Mouse (Mus musculus): ENCODE results near the gene Fam19a1. TPM values are rescaled to one million over a fixed set of nuclear protein-coding genes. Genes with fewer than 3 reads are reported as not detected.

Fam19a1 gene
- polyA plus RNA-seq, 1 experiment = not detected

DNA sequence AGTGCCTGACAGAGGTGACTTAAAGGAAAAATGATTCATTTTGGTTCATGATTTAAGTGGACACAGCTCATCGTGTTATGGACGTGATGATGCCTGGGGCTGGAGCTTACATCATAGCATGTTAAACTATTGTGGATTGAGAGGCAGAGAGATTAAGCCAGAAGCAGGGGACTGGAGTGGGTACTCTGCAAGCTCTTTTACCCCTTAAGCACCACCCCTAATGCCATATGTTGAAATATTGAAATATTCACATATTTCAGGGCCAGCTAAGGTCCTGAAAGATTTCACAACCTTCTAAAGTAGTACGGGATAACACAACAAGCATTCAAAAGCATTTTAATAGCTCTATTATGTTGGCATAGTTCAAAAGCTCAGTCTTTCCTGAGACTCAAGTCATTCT lies 468.2 kb downstream of the Fam19a1 start:
- Histone ChIP-seq H3K4me3 (ENCODE audit: low read depth, low read length) (no peak overlapping the region), H3K4me1 (ENCODE audit: control insufficient read depth, insufficient read depth, low read length) (no peaks in the 10 kb centered on the region), H3K9me3 (replicated peaks; ENCODE audit: control insufficient read depth, insufficient read depth, low read length, poor library complexity, severe bottlenecking) (no peaks in the 10 kb centered on the region), H3K27ac (ENCODE audit: insufficient read depth, low read length) (no peak overlapping the region), H3K9ac (ENCODE audit: low read depth, poor library complexity, severe bottlenecking) (no peak overlapping the region), H3K27me3 (ENCODE audit: control insufficient read depth, insufficient read depth, low read length, poor library complexity, severe bottlenecking) (no peaks in the 10 kb centered on the region), H3K36me3 (ENCODE audit: control insufficient read depth, insufficient read depth, low read length, poor library complexity, severe bottlenecking) (no peaks in the 10 kb centered on the region)
- TF ChIP-seq EP300 (IDR thresholded peaks at IDR 0.05; ENCODE audit: insufficient read depth, low read depth, low read length) = no peak
- TF ChIP-seq CTCF (IDR thresholded peaks at IDR 0.05; ENCODE audit: low read depth, low read length) = no peak
- TF ChIP-seq POLR2A (IDR thresholded peaks at IDR 0.05; ENCODE audit: insufficient read depth, low read length) = no peak

DNA sequence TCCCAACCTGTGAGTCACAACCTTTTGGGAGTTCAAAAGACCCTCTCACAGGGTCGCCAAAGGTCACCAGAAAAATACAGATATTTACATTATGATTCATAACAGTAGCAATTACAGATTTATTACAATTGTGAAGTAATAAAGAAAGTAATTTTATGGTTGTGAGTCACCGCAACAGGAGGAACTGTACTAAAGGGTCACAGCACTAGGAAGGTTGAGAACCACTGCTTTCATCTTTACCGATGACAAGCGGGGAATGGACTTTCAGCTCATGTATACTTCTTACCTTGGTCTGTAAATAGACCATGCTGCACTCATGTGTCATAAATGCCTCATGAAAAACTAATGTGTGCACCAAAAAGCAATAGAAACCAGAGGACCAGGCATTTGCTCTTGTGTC lies 474.5 kb downstream of the Fam19a1 start:
- H3K36me3 ChIP-seq (ENCODE audit: control insufficient read depth, insufficient read depth, low read length, poor library complexity, severe bottlenecking) = no peaks in the 10 kb centered on the region
- no peaks in the 10 kb centered on the region for H3K27me3 ChIP-seq (ENCODE audit: control insufficient read depth, insufficient read depth, low read length, poor library complexity, severe bottlenecking)
- no peak overlapping the region for H3K27ac ChIP-seq (ENCODE audit: insufficient read depth, low read length)
- H3K4me3 ChIP-seq (ENCODE audit: low read depth, low read length) = no peak overlapping the region
- H3K4me1 ChIP-seq (ENCODE audit: control insufficient read depth, insufficient read depth, low read length) = no peaks in the 10 kb centered on the region
- no peak overlapping the region for H3K9ac ChIP-seq (ENCODE audit: low read depth, poor library complexity, severe bottlenecking)
- TF ChIP-seq EP300 (IDR thresholded peaks at IDR 0.05; ENCODE audit: insufficient read depth, low read depth, low read length) = no peak
- TF ChIP-seq CTCF (IDR thresholded peaks at IDR 0.05; ENCODE audit: low read depth, low read length) = no peak
- no peak for TF ChIP-seq POLR2A (IDR thresholded peaks at IDR 0.05; ENCODE audit: insufficient read depth, low read length)
- no peaks in the 10 kb centered on the region for H3K9me3 ChIP-seq (replicated peaks; ENCODE audit: control insufficient read depth, insufficient read depth, low read length, poor library complexity, severe bottlenecking)

DNA sequence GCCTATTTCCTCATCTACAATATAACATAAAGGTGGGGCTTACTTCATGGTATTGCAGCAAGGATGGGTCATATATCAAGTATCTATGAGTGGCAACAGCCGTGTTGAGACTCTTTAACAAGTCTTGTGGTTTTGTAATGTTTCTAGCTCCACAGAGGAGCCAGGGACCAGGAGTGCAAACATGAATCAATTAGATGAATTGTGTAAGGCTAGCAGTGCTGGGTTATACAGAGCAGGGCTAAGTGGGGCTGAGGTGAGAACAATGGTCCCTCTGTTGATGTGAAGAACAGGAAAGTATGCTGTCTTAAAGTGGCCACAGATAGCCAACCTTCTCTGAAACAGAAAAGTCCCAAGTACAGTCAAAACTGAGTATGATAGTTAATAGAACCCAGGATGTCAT lies 480.1 kb downstream of the Fam19a1 start:
- H3K27ac ChIP-seq (ENCODE audit: insufficient read depth, low read length) = no peak overlapping the region
- H3K4me3 ChIP-seq (ENCODE audit: low read depth, low read length) = no peak overlapping the region
- H3K9me3 ChIP-seq (replicated peaks; ENCODE audit: control insufficient read depth, insufficient read depth, low read length, poor library complexity, severe bottlenecking) = 0 out of 2 replicates have a peak, but pooled peaks cover 3% of the 10 kb centered on the region
- TF ChIP-seq EP300 (IDR thresholded peaks at IDR 0.05; ENCODE audit: insufficient read depth, low read depth, low read length) (no peak), CTCF (IDR thresholded peaks at IDR 0.05; ENCODE audit: low read depth, low read length) (no peak), POLR2A (IDR thresholded peaks at IDR 0.05; ENCODE audit: insufficient read depth, low read length) (no peak)
- no peaks in the 10 kb centered on the region for H3K4me1 ChIP-seq (ENCODE audit: control insufficient read depth, insufficient read depth, low read length)
- H3K9ac ChIP-seq (ENCODE audit: low read depth, poor library complexity, severe bottlenecking) = no peak overlapping the region
- H3K27me3 ChIP-seq (ENCODE audit: control insufficient read depth, insufficient read depth, low read length, poor library complexity, severe bottlenecking) = no peaks in the 10 kb centered on the region
- no peaks in the 10 kb centered on the region for H3K36me3 ChIP-seq (ENCODE audit: control insufficient read depth, insufficient read depth, low read length, poor library complexity, severe bottlenecking)

- TF ChIP-seq EP300 (IDR thresholded peaks at IDR 0.05; ENCODE audit: insufficient read depth, low read depth, low read length) = no peak
- TF ChIP-seq POLR2A (IDR thresholded peaks at IDR 0.05; ENCODE audit: insufficient read depth, low read length) = no peak
- no peak for TF ChIP-seq CTCF (IDR thresholded peaks at IDR 0.05; ENCODE audit: low read depth, low read length)
- peak overlapping the region; percentile 30; the same call in 1 of the 2 replicates for H3K4me3 ChIP-seq (ENCODE audit: low read depth, low read length)
- H3K36me3 ChIP-seq (ENCODE audit: control insufficient read depth, insufficient read depth, low read length, poor library complexity, severe bottlenecking) = no peaks in the 10 kb centered on the region
- no peak overlapping the region for H3K27ac ChIP-seq (ENCODE audit: insufficient read depth, low read length)
- 0 out of 2 replicates have a peak, but pooled peaks cover 3% of the 10 kb centered on the region for H3K9me3 ChIP-seq (replicated peaks; ENCODE audit: control insufficient read depth, insufficient read depth, low read length, poor library complexity, severe bottlenecking)
- H3K9ac ChIP-seq (ENCODE audit: low read depth, poor library complexity, severe bottlenecking) = no peak overlapping the region
- no peaks in the 10 kb centered on the region for H3K4me1 ChIP-seq (ENCODE audit: control insufficient read depth, insufficient read depth, low read length)
- no peaks in the 10 kb centered on the region for H3K27me3 ChIP-seq (ENCODE audit: control insufficient read depth, insufficient read depth, low read length, poor library complexity, severe bottlenecking)
Measured at GRCm38 (mm10) chr6:96595201-96595600, 482.2 kb downstream of the Fam19a1 start.

- H3K4me1 ChIP-seq (ENCODE audit: control insufficient read depth, insufficient read depth, low read length) = no peaks in the 10 kb centered on the region
- no peaks in the 10 kb centered on the region for H3K27me3 ChIP-seq (ENCODE audit: control insufficient read depth, insufficient read depth, low read length, poor library complexity, severe bottlenecking)
- TF ChIP-seq CTCF (IDR thresholded peaks at IDR 0.05; ENCODE audit: low read depth, low read length) (no peak), POLR2A (IDR thresholded peaks at IDR 0.05; ENCODE audit: insufficient read depth, low read length) (no peak), EP300 (IDR thresholded peaks at IDR 0.05; ENCODE audit: insufficient read depth, low read depth, low read length) (no peak)
- no peak overlapping the region for H3K4me3 ChIP-seq (ENCODE audit: low read depth, low read length)
- H3K27ac ChIP-seq (ENCODE audit: insufficient read depth, low read length) = no peak overlapping the region
- no peaks in the 10 kb centered on the region for H3K9me3 ChIP-seq (replicated peaks; ENCODE audit: control insufficient read depth, insufficient read depth, low read length, poor library complexity, severe bottlenecking)
- no peaks in the 10 kb centered on the region for H3K36me3 ChIP-seq (ENCODE audit: control insufficient read depth, insufficient read depth, low read length, poor library complexity, severe bottlenecking)
- no peak overlapping the region for H3K9ac ChIP-seq (ENCODE audit: low read depth, poor library complexity, severe bottlenecking)
Measured at GRCm38 (mm10) chr6:96624196-96624595, 511.2 kb downstream of the Fam19a1 start.

DNA sequence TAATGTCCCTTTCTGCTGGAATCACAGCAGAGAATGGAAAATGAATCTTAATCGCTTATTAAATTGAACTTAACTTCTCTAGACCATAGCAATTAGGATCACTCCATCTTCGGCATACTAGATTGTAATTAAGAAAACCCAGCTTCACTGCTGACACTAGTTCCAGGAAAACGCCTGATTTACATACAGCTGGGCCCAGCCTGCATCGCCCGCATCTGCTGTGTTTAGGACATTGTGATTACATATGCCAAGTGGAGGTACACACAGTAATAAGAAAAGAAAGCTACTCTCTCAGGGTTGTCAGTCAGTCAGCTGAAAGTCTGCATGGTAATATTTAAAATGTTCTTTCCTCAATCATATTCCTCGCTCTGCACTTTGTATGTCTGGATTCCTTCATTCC lies 518.6 kb downstream of the Fam19a1 start:
- Histone ChIP-seq H3K4me3 (ENCODE audit: low read depth, low read length) (no peak overlapping the region), H3K36me3 (ENCODE audit: control insufficient read depth, insufficient read depth, low read length, poor library complexity, severe bottlenecking) (no peaks in the 10 kb centered on the region), H3K27ac (ENCODE audit: insufficient read depth, low read length) (no peak overlapping the region), H3K4me1 (ENCODE audit: control insufficient read depth, insufficient read depth, low read length) (no peaks in the 10 kb centered on the region), H3K9ac (ENCODE audit: low read depth, poor library complexity, severe bottlenecking) (no peak overlapping the region), H3K27me3 (ENCODE audit: control insufficient read depth, insufficient read depth, low read length, poor library complexity, severe bottlenecking) (no peaks in the 10 kb centered on the region), H3K9me3 (replicated peaks; ENCODE audit: control insufficient read depth, insufficient read depth, low read length, poor library complexity, severe bottlenecking) (no peaks in the 10 kb centered on the region)
- TF ChIP-seq EP300 (IDR thresholded peaks at IDR 0.05; ENCODE audit: insufficient read depth, low read depth, low read length) = no peak
- no peak for TF ChIP-seq POLR2A (IDR thresholded peaks at IDR 0.05; ENCODE audit: insufficient read depth, low read length)
- TF ChIP-seq CTCF (IDR thresholded peaks at IDR 0.05; ENCODE audit: low read depth, low read length) = no peak

Measured in ES-Bruce4 (cell line).